Mouse (Mus musculus) right cerebral cortex, postnatal 36 days (tissue): ENCODE measurements at regions not wholly inside any gene's neighbourhood (a gene's known extent, or its start where the extent isn't known, plus 50 kb on each side); places are given as distances from the start of the nearest gene placed in this dataset.

Experiments used
- DNase-seq, 2 experiments: peaks; one replicate each; pipeline ENCODE4 v3.0.0; 2022; ENCODE audit warnings: low spot score in 2 of 2, mixed read lengths in 1 of 2

GRCm38 (mm10) chr7:64060051-64060450 is 93.6 kb upstream of the Trpm1 start:
- DNase-seq, result no peak

DNA sequence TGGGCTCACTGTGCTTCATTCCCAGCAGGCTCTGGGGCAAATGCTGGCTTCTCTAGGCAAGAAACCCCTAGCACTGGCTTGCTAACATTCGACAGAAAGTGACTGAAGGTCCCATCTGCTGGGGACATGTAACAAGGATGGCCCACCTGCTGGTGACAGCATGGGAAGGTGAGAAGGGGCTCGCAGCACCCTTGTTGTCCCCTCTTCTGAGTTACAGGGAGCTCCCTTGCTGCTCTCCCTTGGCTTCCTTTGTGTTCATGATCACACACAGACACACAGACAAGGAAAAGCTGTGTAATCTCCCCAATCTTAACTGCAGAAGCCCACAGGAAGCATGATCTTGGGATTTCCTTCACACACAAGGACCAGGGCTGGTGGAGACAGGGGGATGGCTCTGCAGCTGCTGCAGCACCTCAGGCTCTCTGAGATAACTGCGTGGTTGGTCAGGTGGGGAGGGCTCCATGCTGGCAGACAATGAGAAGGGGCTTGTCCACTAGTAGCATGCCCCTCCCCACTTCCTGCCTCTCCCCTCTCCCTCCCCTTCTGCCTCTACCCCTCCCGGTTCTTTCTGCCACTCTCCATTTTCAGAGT is 95.3 kb upstream of the Trpm1 start:
- DNase-seq, result no peak

- DNase-seq, result no peak
Observed at GRCm38 (mm10) chr7:64057873-64058272, 95.8 kb upstream of the Trpm1 start.

DNA sequence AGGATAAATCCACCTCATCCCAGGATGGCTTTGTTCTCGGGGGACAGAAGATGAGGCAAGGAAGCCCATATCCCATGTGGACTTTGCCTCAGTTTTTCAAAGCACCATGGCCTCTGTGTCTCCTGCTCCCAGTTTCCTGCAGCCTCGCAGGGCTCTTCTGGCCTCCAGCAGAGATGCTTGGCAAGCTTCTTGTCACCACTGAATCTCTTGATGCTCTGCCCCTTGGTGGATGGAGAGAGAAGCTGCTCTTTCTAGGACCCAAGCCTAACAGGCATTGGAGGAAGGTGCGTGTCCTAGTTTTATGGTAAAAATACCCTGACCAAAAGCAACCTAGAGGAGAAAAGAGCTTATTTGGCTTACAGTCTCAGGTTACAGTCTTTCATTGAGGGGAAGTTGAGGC is 97.1 kb upstream of the Trpm1 start:
- no peak for DNase-seq

GRCm38 (mm10) chr7:64054996-64055395 is 98.6 kb upstream of the Trpm1 start:
- no peak for DNase-seq

GRCm38 (mm10) chr7:64053766-64054165 is 99.9 kb upstream of the Trpm1 start:
- DNase-seq, result no peak

GRCm38 (mm10) chr7:64052400-64052799 is 101.2 kb upstream of the Trpm1 start:
- no peak for DNase-seq

- no peak for DNase-seq
Observed at GRCm38 (mm10) chr7:64050826-64051401, 102.7 kb upstream of the Trpm1 start.

GRCm38 (mm10) chr7:64050246-64050645 is 103.4 kb upstream of the Trpm1 start:
- no peak for DNase-seq

- DNase-seq, result no peak
Observed at GRCm38 (mm10) chr7:64049183-64049965, 104.3 kb upstream of the Trpm1 start.

GRCm38 (mm10) chr7:64048452-64049182 is 105.0 kb upstream of the Trpm1 start:
- peak; percentile 46 to 50 for DNase-seq

GRCm38 (mm10) chr7:64047831-64048230 is 105.8 kb upstream of the Trpm1 start:
- DNase-seq, result no peak

GRCm38 (mm10) chr7:64045292-64045691 is 106.6 kb upstream of the Klf13 start:
- no peak for DNase-seq

DNA sequence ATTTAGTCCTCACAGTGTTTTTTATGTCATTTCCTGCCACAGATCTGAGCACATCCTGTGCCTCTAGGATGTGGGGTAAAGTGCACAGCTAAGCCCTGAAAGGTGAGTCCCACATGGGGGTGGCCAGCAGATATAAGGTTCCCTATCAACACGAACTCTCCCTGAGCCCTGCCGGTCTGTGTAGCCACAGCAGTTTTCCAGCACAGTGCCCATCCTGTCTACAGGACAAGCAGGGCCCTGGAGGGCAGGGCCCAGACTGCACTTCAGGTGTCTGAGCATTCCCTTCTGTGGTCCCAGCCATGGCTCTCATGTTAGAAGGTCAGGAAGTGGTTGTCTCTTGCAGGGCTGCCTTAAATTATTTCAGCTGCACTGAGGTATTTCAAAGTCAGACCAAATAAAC is 104.3 kb upstream of the Klf13 start:
- no peak for DNase-seq

- DNase-seq, result no peak
Observed at GRCm38 (mm10) chr7:64041303-64041702, 102.6 kb upstream of the Klf13 start.

GRCm38 (mm10) chr7:64040026-64040737 is 101.5 kb upstream of the Klf13 start:
- DNase-seq, result no peak

GRCm38 (mm10) chr7:64037701-64038231 is 99.1 kb upstream of the Klf13 start:
- no peak for DNase-seq

DNA sequence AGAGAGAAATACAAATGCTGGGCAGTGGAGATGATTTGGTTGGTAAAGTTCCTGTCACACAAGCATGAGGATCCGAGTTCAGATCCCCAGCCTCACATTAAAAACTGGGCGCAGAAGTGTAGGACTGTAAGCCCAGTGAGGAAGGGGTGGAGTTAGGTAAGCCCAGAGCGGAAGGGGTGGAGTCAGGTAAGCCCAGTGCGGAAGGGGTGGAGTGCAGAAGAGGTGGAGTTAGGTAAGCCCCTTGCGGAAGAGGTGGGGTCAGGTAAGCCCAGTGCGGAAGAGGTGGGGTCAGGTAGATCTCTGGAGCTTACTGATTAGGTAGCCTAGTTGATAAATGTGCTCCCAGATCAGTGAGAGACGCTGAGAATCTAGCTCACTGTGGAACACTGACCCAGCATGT is 97.4 kb upstream of the Klf13 start:
- no peak for DNase-seq

DNA sequence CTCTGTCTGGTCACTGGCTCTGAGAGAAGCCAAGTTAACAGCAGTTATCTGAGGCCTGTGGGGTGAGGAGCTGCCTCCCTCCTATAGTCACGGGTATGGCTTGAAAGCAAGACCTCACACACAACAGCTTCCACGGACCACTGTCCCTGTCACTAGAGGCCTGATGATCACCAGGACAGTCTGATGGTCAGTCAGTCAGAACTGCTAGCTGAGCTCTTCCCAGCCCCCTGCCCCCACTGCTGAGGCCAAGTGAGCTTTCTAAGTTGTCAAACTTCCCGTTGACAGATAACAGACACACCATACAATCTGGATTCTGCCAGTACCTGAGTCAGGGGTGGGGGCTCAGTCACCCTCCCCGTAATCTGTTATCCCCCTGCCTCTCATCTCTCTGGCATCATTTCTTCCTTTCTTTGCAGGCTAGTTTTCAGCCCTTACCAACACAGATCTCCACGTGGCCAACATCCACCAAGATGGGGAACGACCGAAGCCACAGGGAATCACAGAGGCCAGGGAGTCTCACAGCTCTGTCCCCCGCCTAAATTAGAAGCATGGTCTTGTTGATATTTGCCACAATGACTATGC is 96.4 kb upstream of the Klf13 start:
- no peak for DNase-seq

- DNase-seq, result no peak
Observed at GRCm38 (mm10) chr7:64034493-64034892, 95.8 kb upstream of the Klf13 start.

GRCm38 (mm10) chr7:64033388-64033787 is 94.7 kb upstream of the Klf13 start:
- no peak for DNase-seq
